ENCODE assay signal across 7 mouse cellular contexts in genomic region chr19:46350168-46350932, GRCm38 (mm10). TPM values are rescaled to one million over a fixed set of nuclear protein-coding genes. Genes with fewer than 3 reads are reported as not detected.
DNase-seq lines count a peak whose midpoint lies in the region; ATAC-seq and TF ChIP-seq lines count a peak whose summit lies in the region.

TSS of gene 2310034G01Rik (minus strand) at chr19:46350302.

- ATAC-seq in heart, postnatal 0 days (ENCODE audit: insufficient read depth, low read depth): no peak
- no peak for ATAC-seq in lung, embryonic 15.5 days (ENCODE audit: borderline replicate concordance, extremely low read depth, low FRiP score, low TSS enrichment)

- H3K27ac ChIP-seq in bone marrow macrophage, adult 2 months (ENCODE audit: insufficient read depth, low read depth, low read length): peak within 1 kb of the TSS; percentile 19; the same call in 1 of the 2 replicates
- no peak within 1 kb of the TSS for H3K27ac ChIP-seq in heart, postnatal 0 days (ENCODE audit: low read depth)
- peak within 1 kb of the TSS; percentile 80 for H3K27ac ChIP-seq in lung, embryonic 15.5 days

- no peaks in the 10 kb centered on the region for H3K36me3 ChIP-seq in E14TG2a.4 (ENCODE audit: insufficient read depth, low read length)
- no peaks in the 10 kb centered on the region for H3K36me3 ChIP-seq in heart, postnatal 0 days (replicated peaks; ENCODE audit: control insufficient read depth, insufficient read depth, low read length)
- no peaks in the 10 kb centered on the region for H3K36me3 ChIP-seq in lung, embryonic 15.5 days

- no peak for TF ChIP-seq CTCF in E14TG2a.4 (conservative IDR thresholded peaks at IDR 0.05; ENCODE audit: low read length)
- no peak for TF ChIP-seq CTCF in bone marrow macrophage, adult 2 months (IDR thresholded peaks at IDR 0.05; ENCODE audit: low read depth, low read length)
- no peak for TF ChIP-seq CTCF in heart, postnatal 0 days (IDR thresholded peaks at IDR 0.05; ENCODE audit: low read depth)

- DNase-seq in heart, postnatal 0 days (ENCODE audit: low spot score): no peak
- DNase-seq in adrenal gland, postnatal 10 days: no peak
- DNase-seq in natural killer cell, adult 2 months (ENCODE audit: low spot score in 2 of 2): no peak
- DNase-seq in adrenal gland, postnatal 25 days: no peak

- H3K4me3 ChIP-seq in E14TG2a.4 (replicated peaks; ENCODE audit: low read length): peak within 1 kb of the TSS; percentile 86
- peak within 1 kb of the TSS; percentile 82 for H3K4me3 ChIP-seq in bone marrow macrophage, adult 2 months (ENCODE audit: insufficient read depth, low read length)
- peak within 1 kb of the TSS; percentile 60 for H3K4me3 ChIP-seq in heart, postnatal 0 days (ENCODE audit: low read depth, low read length)
- H3K4me3 ChIP-seq in lung, embryonic 15.5 days: peak within 1 kb of the TSS; percentile 62

- TF ChIP-seq EP300 in heart, postnatal 0 days (IDR thresholded peaks at IDR 0.05; ENCODE audit: low read depth): no peak

- H3K9ac ChIP-seq in heart, postnatal 0 days (replicated peaks; ENCODE audit: low read depth, low read length): peak within 1 kb of the TSS; percentile 43
- peak within 1 kb of the TSS; percentile 68 for H3K9ac ChIP-seq in lung, embryonic 15.5 days

- H3K27me3 ChIP-seq in E14TG2a.4 (ENCODE audit: insufficient read depth, low read length): peaks cover 69% of the 10 kb centered on the region
- no peaks in the 10 kb centered on the region for H3K27me3 ChIP-seq in heart, postnatal 0 days (ENCODE audit: control insufficient read depth, insufficient read depth, low read length)
- no peaks in the 10 kb centered on the region for H3K27me3 ChIP-seq in lung, embryonic 15.5 days

- H3K4me2 ChIP-seq in heart, postnatal 0 days (ENCODE audit: low read depth, low read length): peak within 1 kb of the TSS; percentile 81
- peak within 1 kb of the TSS; percentile 91 for H3K4me2 ChIP-seq in lung, embryonic 15.5 days

- no peaks in the 10 kb centered on the region for H3K9me3 ChIP-seq in E14TG2a.4 (ENCODE audit: low read length)
- H3K9me3 ChIP-seq in heart, postnatal 0 days (replicated peaks; ENCODE audit: control insufficient read depth, low read length): no peaks in the 10 kb centered on the region
- H3K9me3 ChIP-seq in lung, embryonic 15.5 days: no peaks in the 10 kb centered on the region

- H3K4me1 ChIP-seq in E14TG2a.4 (replicated peaks; ENCODE audit: low read depth, low read length): peaks cover 19% of the 10 kb centered on the region
- H3K4me1 ChIP-seq in bone marrow macrophage, adult 2 months (ENCODE audit: control insufficient read depth, insufficient read depth, low read length): peaks cover 24% of the 10 kb centered on the region
- no peaks in the 10 kb centered on the region; the same call in 1 of the 2 replicates for H3K4me1 ChIP-seq in heart, postnatal 0 days (ENCODE audit: control insufficient read depth, insufficient read depth)
- peaks cover 20% of the 10 kb centered on the region for H3K4me1 ChIP-seq in lung, embryonic 15.5 days

- WGBS in heart, postnatal 0 days: 45% methylated on average over 10 of the region's 10 CpGs
- 55% methylated on average over 10 of the region's 10 CpGs for WGBS in lung, embryonic 15.5 days

- TF ChIP-seq POLR2A in bone marrow macrophage, adult 2 months (IDR thresholded peaks at IDR 0.05; ENCODE audit: borderline replicate concordance, low read depth, low read length): no peak

RNA-seq across cellular contexts. Expression of gene 2310034G01Rik, which starts in this region (rescaled TPM):
- polyA plus RNA-seq in bone marrow macrophage, adult 2 months (2012; ENCODE audit: insufficient read depth, insufficient read length, missing spikeins): 0.67 TPM in 1 of 2 replicates, not detected in the other
- total RNA-seq in heart, postnatal 0 days (2014; rRNA removed; ENCODE audit: low replicate concordance): 1.5 TPM in 1 of 2 replicates, not detected in the other
- 1.1 and 1.3 TPM in 2 replicates for polyA plus RNA-seq in heart, postnatal 0 days (2015; fragmentation: Nextera tagmentation; extraction: Ambion mirVana)
- 2.0 and 2.4 TPM in 2 replicates for polyA plus RNA-seq in lung, embryonic 15.5 days (2015; fragmentation: Nextera tagmentation; extraction: Ambion mirVana)
- under 1 TPM; 0.33 to 0.58 TPM for total RNA-seq in adrenal gland, postnatal 10 days (2021)
- total RNA-seq in adrenal gland, postnatal 25 days (2021): 1.2 TPM in 1 of 2 replicates, not detected in the other
